Mouse (Mus musculus) intestine, embryonic 14.5 days (tissue): ENCODE results near the gene Ppard. TPM values are rescaled to one million over a fixed set of nuclear protein-coding genes. Genes with fewer than 3 reads are reported as not detected.
"Not testable (repeated sequence)": the region's sequence is repeated elsewhere in the genome, so short reads cannot be mapped to it uniquely, and the experiment has no call there.

ENCODE experiments used
- ATAC-seq: fragments of 200-750 bp; cut with Nextera tagmentation; replicated peaks from 2 replicates; pipeline ENCODE4 v1.8.0; 2017; ENCODE audit warnings: low read depth, moderate number of reproducible peaks, moderate TSS enrichment, moderate library complexity; ENCODE audit not compliant: low FRiP score, low TSS enrichment
- DNase-seq: peaks from one replicate; pipeline ENCODE4 v3.0.0-alpha.2; 2018; ENCODE audit warnings: low spot score
- H3K27ac ChIP-seq: fragments of 300-500 bp; sonication (generic); 2 replicates; pipeline ENCODE4 v1.5.1; 2014; ENCODE audit warnings: low read depth, mild to moderate bottlenecking, control low read depth
- H3K27me3 ChIP-seq: fragments of 300-500 bp; sonication (generic); replicated peaks from 2 replicates; pipeline ENCODE4 v1.6.1; 2014; ENCODE audit warnings: low read length, control low read depth; ENCODE audit not compliant: control insufficient read depth, insufficient read depth
- H3K36me3 ChIP-seq: fragments of 300-500 bp; sonication (generic); 2 replicates; pipeline ENCODE4 v1.6.1; 2014; ENCODE audit warnings: low read length, control low read depth; ENCODE audit not compliant: control insufficient read depth, insufficient read depth
- H3K4me1 ChIP-seq: fragments of 300-500 bp; sonication (generic); replicated peaks from 2 replicates; pipeline ENCODE4 v1.6.1; 2014; ENCODE audit warnings: low read length, control low read depth, mixed read lengths; ENCODE audit not compliant: control insufficient read depth, insufficient read depth
- H3K4me2 ChIP-seq: fragments of 300-500 bp; sonication (generic); 2 replicates; pipeline ENCODE4 v1.6.1; 2014; ENCODE audit warnings: low read length
- H3K4me3 ChIP-seq: fragments of 300-500 bp; sonication (generic); 2 replicates; pipeline ENCODE4 v1.5.1; 2014; ENCODE audit warnings: low read depth, low read length, control low read depth, mixed read lengths
- H3K9ac ChIP-seq: fragments of 300-500 bp; sonication (generic); 2 replicates; pipeline ENCODE4 v1.6.1; 2014; ENCODE audit warnings: mild to moderate bottlenecking, low read length
- H3K9me3 ChIP-seq: fragments of 300-500 bp; sonication (generic); 2 replicates; pipeline ENCODE4 v1.6.1; 2016; ENCODE audit warnings: low read length, control low read depth; ENCODE audit not compliant: control insufficient read depth
- WGBS: fragments of 180-500 bp; shearing (Covaris S2); extraction: QIAGEN DNeasy Blood & Tissue Kit; methylation state at CpG from one replicate; pipeline ENCODE4 v1.1.7; 2014; 5-methylcytosine and 5-hydroxymethylcytosine counted together
- polyA plus RNA-seq: library from polyadenylated mRNA; unstranded; fragments of >200 nt; fragmentation: Nextera tagmentation; extraction: Ambion mirVana; gene quantifications from 2 replicates; pipeline ENCODE4 v1.2.1, GENCODE M21; 2014

The Ppard gene
- polyA plus RNA-seq, 1 experiment from 2014 or later = 2.5 TPM

DNA sequence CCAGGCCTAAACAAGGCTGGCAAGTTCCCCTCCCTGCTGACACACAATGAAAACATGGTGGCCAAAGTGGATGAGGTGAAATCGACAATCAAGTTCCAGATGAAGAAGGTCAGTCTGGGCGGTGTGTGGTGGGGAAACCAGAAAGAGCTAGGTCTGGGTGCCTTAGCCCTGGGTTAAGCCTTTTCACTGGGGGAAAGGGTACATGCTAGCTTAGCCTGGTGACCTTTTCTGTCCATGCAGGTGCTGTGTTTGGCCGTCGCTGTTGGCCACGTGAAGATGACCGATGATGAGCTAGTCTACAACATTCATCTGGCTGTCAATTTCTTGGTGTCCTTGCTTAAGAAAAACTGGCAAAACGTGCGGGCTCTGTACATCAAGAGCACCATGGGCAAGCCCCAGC lies 98.1 kb downstream of the Ppard start:
- not testable (repeated sequence) for H3K27ac ChIP-seq, ATAC-seq, DNase-seq, H3K4me3 ChIP-seq, H3K9me3 ChIP-seq, H3K27me3 ChIP-seq, H3K9ac ChIP-seq
- Histone ChIP-seq H3K4me2 (peak overlapping the region; percentile 98), H3K36me3 (peaks cover 56% of the 10 kb centered on the region), H3K4me1 (peaks cover 43% of the 10 kb centered on the region)
- 51% methylated on average over 6 of the region's 8 CpGs for WGBS

DNA sequence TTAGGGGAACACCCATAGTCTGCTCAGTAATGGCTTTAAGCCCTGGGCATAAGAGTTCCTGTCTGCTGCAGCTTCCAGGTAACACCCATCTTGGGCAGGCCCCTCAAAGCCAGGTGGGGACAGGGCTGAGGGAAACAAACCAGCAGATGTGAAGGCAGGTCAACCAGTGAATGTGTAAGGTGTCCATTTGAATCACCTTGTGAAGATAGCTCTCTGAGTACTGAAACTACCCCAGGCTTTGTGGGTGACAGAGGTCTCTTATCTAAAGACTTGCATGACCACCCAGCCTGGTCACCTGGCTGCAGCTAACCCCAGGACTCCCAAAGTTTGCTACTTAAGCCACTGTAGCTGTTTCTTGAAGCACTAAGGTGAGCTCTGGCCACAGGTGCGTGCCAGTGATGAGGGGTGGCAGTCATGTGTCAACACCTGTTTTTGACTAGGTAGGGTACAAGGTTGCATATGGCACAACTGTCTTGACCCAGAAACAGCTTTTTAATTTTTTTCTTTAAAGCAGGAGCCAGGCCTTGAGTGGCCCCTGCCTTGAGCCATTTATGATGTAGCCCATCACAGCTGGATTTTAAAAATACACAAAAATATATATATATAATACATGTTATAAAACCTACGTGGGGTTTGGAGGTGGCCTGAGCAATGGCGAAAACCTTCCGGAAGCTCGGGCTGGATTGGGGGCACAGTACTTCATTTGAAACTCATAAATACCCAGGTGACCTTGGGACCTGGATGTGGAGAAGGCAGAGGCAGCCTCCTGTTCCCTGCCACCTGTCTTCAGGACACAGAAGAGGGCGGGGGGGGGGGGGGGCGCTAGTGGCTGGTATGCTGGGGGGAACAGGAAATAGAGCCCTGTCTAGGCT lies 99.0 kb downstream of the Ppard start:
- DNase-seq (peak; percentile 78), ATAC-seq (no peak)
- no peak overlapping the region for H3K4me2 ChIP-seq
- peak overlapping the region; percentile 47; the same call in 1 of the 2 replicates for H3K27ac ChIP-seq
- peaks cover 57% of the 10 kb centered on the region for H3K36me3 ChIP-seq
- H3K9ac ChIP-seq = no peak overlapping the region
- H3K9me3 ChIP-seq = no peaks in the 10 kb centered on the region
- peaks cover 43% of the 10 kb centered on the region for H3K4me1 ChIP-seq
- H3K27me3 ChIP-seq = no peaks in the 10 kb centered on the region
- WGBS = 25% methylated on average over 6 of the region's 7 CpGs
- no peak overlapping the region for H3K4me3 ChIP-seq

DNA sequence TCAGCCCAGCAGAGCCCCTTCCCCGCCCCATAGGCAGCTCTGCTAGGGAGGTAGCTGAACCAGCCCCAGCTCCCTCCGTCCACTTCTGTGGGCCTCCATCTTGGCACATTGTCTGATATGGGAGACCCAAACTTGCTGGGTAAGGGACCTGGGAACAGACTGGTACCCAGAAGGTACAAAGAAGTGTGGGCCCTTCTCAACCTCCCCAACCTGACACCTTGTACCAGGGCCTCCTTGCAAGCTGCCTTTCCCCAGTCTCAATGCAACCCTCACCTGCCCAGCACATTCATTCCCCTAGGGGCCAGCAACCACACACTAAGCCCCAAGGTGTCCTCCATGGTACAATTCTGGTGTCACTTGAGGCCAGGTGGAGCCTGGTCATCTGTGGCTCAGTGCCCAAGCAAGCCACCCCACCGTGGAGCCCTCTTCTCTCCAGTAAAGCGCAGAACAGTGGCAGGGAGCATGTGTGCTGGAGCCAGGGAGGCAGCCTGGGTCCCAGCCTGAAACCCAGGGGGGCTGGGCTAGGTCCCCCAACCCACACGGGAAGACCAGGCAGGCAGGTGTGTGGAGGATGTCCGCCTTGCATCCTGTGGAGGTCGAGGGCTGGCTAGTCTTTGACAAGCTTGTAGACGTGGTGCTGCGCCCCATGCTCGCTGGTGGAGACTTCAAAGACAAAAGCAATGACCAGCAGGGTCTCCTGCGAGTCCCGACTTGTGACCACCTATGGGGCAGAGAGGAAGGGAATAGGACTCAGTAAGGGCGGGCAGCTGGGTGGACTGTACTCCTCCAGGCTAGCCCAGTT lies 99.8 kb downstream of the Ppard start:
- DNase-seq (peak; percentile 71), ATAC-seq (no peak; the same call in 1 of the 2 replicates)
- no peak overlapping the region; the same call in 1 of the 2 replicates for H3K4me2 ChIP-seq
- H3K4me1 ChIP-seq = peaks cover 37% of the 10 kb centered on the region
- H3K27me3 ChIP-seq = no peaks in the 10 kb centered on the region
- no peak overlapping the region for H3K9ac ChIP-seq
- peak overlapping the region; percentile 47 for H3K27ac ChIP-seq
- H3K4me3 ChIP-seq = no peak overlapping the region
- H3K9me3 ChIP-seq = no peaks in the 10 kb centered on the region
- 55% methylated on average over 13 of the region's 13 CpGs for WGBS
- H3K36me3 ChIP-seq = peaks cover 59% of the 10 kb centered on the region

DNA sequence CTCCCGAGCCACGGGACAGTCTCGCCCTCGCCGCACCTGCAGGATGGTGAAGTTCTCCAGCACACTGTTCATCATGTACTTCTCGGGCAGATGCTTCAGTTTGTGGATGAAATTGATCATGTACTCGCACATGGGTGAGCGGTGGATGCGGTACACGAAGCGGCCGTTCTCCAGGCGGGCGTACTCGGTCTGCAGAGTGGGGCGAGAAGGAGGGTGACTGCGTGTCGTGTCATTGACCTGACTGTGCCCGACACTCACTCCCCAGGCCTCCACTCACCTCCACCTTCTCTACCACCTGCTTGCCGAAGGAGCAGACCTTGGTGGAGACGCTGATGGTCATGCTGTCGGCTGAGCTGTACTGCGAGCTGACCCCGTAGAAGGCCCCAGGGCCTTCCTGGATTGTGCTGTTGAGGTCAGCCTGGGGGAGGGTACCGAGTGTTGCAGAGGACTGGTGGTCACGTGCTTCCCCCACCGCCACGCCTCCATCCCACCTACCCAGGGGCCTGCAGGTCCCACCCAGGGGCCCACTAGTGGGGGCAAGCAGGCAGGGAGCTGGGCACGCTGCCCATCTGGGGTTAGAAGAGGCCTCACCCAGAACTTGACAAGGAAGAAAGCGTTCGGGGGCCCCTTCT lies 100.5 kb downstream of the Ppard start:
- WGBS = 45% methylated on average over 31 of the region's 31 CpGs
- H3K4me2 ChIP-seq = peak overlapping the region; percentile 25
- H3K4me3 ChIP-seq = no peak overlapping the region
- H3K4me1 ChIP-seq = peaks cover 32% of the 10 kb centered on the region
- H3K27me3 ChIP-seq = no peaks in the 10 kb centered on the region
- H3K9me3 ChIP-seq = no peaks in the 10 kb centered on the region
- ATAC-seq (no peak), DNase-seq (peak; percentile 67)
- peak overlapping the region; percentile 47; the same call in 1 of the 2 replicates for H3K27ac ChIP-seq
- peak overlapping the region; percentile 20; the same call in 1 of the 2 replicates for H3K9ac ChIP-seq
- peaks cover 66% of the 10 kb centered on the region for H3K36me3 ChIP-seq

DNA sequence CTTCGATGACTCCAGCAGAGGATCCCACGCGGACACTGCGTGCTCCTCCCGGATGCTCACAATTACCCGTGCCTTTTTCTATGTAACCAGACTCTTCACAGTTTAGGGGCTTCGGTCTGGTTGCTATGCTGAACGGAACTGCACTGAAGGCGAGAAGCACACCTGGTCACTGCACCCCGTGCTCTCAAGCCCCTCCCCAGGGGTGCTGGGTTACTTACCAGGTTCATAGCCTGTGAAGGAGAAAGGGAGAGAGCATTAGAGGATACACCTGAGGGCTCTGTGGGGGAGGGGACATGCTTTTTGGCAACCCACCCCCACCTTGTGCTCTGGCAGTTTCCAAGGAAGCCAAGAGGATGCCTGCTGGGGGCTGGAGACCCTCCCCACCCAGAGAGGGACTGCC lies 102.8 kb downstream of the Ppard start:
- no peaks in the 10 kb centered on the region for H3K27me3 ChIP-seq
- peaks cover 22% of the 10 kb centered on the region for H3K4me1 ChIP-seq
- no peak overlapping the region for H3K4me3 ChIP-seq
- no peak overlapping the region for H3K4me2 ChIP-seq
- 75% methylated on average over 10 of the region's 10 CpGs for WGBS
- H3K9me3 ChIP-seq = no peaks in the 10 kb centered on the region
- ATAC-seq = no peak
- DNase-seq = no peak
- no peak overlapping the region for H3K9ac ChIP-seq
- H3K27ac ChIP-seq = no peak overlapping the region
- peaks cover 75% of the 10 kb centered on the region for H3K36me3 ChIP-seq

DNA sequence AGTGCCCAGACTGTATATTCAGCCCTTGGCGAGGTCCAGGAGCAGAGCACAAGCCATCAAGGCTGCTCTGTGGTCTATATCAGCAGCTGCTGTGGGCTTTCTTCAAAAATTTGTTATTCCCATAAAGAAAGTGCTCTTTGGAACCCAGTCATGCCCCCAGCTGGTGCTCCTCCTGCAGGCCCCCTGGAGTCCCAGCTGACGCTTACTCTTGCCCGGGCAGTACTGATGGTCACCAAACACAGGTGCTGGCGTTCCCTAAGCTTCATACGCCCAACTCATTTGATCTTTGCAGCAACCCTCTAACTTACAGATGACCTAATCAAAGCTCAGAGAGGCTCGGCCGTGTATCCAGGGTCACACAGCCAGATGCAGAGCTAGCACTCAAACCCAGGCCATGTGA lies 105.0 kb downstream of the Ppard start:
- no peak overlapping the region for H3K4me2 ChIP-seq
- 89% methylated on average over 7 of the region's 7 CpGs for WGBS
- ATAC-seq (no peak), DNase-seq (no peak)
- H3K9ac ChIP-seq = no peak overlapping the region
- H3K27ac ChIP-seq = no peak overlapping the region
- no peak overlapping the region for H3K4me3 ChIP-seq
- no peaks in the 10 kb centered on the region for H3K9me3 ChIP-seq
- H3K4me1 ChIP-seq = peaks cover 35% of the 10 kb centered on the region
- no peaks in the 10 kb centered on the region for H3K27me3 ChIP-seq
- H3K36me3 ChIP-seq = peaks cover 63% of the 10 kb centered on the region

DNA sequence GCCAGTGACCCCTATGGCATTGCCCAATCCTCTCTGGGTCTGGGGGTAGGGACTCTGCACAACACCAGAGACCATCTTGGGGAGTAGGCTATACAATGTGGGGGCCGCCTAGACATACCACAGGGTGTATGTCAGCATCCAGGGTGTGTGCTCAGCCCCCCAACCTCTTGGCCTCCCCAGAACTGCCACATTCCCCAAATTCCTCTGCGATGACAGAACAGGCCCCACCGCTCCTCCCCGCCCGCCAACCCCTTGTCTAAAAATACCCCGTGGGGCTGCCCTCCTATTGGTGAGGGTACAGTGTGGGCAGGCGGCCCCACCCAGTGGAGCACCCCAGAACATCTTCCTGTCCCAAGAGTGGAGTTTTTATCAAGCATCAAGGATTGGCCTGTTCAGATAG lies 108.1 kb downstream of the Ppard start:
- Histone ChIP-seq H3K4me3 (no peak overlapping the region), H3K4me1 (peaks cover 48% of the 10 kb centered on the region), H3K27ac (peak overlapping the region; percentile 77), H3K4me2 (peak overlapping the region; percentile 48), H3K9me3 (no peaks in the 10 kb centered on the region), H3K36me3 (peaks cover 48% of the 10 kb centered on the region), H3K27me3 (no peaks in the 10 kb centered on the region), H3K9ac (peak overlapping the region; percentile 27; the same call in 1 of the 2 replicates)
- ATAC-seq (peak; percentile 12; the same call in 1 of the 2 replicates), DNase-seq (no peak)
- whole genome bisulfite sequencing = 51% methylated on average over 7 of the region's 7 CpGs

DNA sequence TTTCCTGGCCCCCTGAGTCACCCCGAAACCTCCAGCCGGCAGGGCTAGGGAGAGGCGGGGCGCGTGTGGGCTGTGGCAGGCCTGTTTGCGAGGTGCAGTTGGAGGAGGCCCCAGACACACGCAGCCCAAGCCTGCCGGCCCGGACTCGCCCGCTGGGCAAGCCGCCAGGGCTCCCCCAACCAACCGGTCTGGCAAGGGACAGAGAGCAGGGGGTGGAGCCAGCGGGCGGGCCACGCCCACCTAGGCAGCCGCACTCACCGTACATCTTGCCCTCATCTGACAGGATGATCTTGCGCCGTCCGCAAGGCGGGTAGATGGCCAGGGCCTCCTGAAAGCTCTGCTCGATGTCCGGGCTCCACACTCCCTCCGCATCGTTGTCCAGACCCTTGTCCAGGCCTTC lies 108.6 kb downstream of the Ppard start:
- H3K4me1 ChIP-seq = peaks cover 53% of the 10 kb centered on the region
- ATAC-seq = peak; percentile 77

More for the DNA sequence above, 108.6 kb downstream of the Ppard start:
- 2% methylated on average over 26 of the region's 26 CpGs for whole genome bisulfite sequencing
- Histone ChIP-seq H3K36me3 (peaks cover 43% of the 10 kb centered on the region), H3K4me3 (no peak overlapping the region), H3K9ac (peak overlapping the region; percentile 27; the same call in 1 of the 2 replicates), H3K4me2 (peak overlapping the region; percentile 48), H3K27me3 (no peaks in the 10 kb centered on the region), H3K9me3 (no peaks in the 10 kb centered on the region), H3K27ac (peak overlapping the region; percentile 77)
- DNase-seq = peak; percentile 94
